Mouse (Mus musculus) kidney, adult 2 months (tissue): ENCODE measurements around the gene Olfr101. TPM values are rescaled to one million over a fixed set of nuclear protein-coding genes. Genes with fewer than 3 reads are reported as not detected.

Experiments used
- DNase-seq: peaks from one replicate; pipeline ENCODE4 v3.0.0; 2021
- H3K27ac ChIP-seq: fragments of 200-500 bp; 2 replicates; pipeline ENCODE4 v1.5.1; 2012; ENCODE audit warnings: low read depth, low read length, control low read depth, inconsistent platforms; ENCODE audit not compliant: insufficient read depth
- H3K27me3 ChIP-seq: fragments of 200-500 bp; replicated peaks from 2 replicates; pipeline ENCODE4 v1.6.1; 2012; ENCODE audit warnings: mild to moderate bottlenecking, moderate library complexity, low read length, inconsistent platforms; ENCODE audit not compliant: control insufficient read depth, insufficient read depth
- H3K36me3 ChIP-seq: fragments of 200-500 bp; 2 replicates; pipeline ENCODE4 v1.6.1; 2012; ENCODE audit warnings: mild to moderate bottlenecking, moderate library complexity, low read length, inconsistent platforms; ENCODE audit not compliant: control insufficient read depth, insufficient read depth
- H3K4me1 ChIP-seq: fragments of 200-500 bp; 2 replicates; pipeline ENCODE4 v1.6.1; 2011; ENCODE audit warnings: low read length; ENCODE audit not compliant: control insufficient read depth, insufficient read depth
- H3K4me3 ChIP-seq: fragments of 200-500 bp; 2 replicates; pipeline ENCODE4 v1.5.1; 2011; ENCODE audit warnings: mild to moderate bottlenecking, low read depth, low read length, control low read depth; ENCODE audit not compliant: insufficient read depth
- CTCF ChIP-seq: fragments of 200-500 bp; conservative IDR thresholded peaks from 2 replicates; pipeline ENCODE4 v1.5.1; 2011; ENCODE audit warnings: low read depth, mild to moderate bottlenecking, control low read depth, low read length, moderate library complexity, mixed read lengths; ENCODE audit not compliant: insufficient read depth, insufficient read length
- POLR2A ChIP-seq: fragments of 200-500 bp; IDR thresholded peaks from one replicate; pipeline ENCODE4 v1.6.1; 2011; ENCODE audit warnings: low read depth, low read length, control low read depth
- WGBS: fragments of 180-500 bp; shearing (Covaris S2); methylation state at CpG from one replicate; pipeline ENCODE4 v1.1.7; 2018; 5-methylcytosine and 5-hydroxymethylcytosine counted together
- polyA plus RNA-seq: library from polyadenylated mRNA; depleted of rRNA; stranded (reverse); fragments of >200 nt; gene quantifications from 2 replicates; pipeline ENCODE4 v1.2.3, GENCODE M21; 2012; rRNA removed

Gene Olfr101
- not detected in 2 replicates for polyA plus RNA-seq

- Histone ChIP-seq H3K36me3 (no peaks in the 10 kb centered on the region), H3K27ac (no peak within 1 kb of the TSS), H3K4me1 (no peaks in the 10 kb centered on the region), H3K4me3 (no peak within 1 kb of the TSS), H3K27me3 (no peaks in the 10 kb centered on the region)
- TF ChIP-seq CTCF (no peak), POLR2A (no peak)
- 83% methylated on average over 4 of the region's 4 CpGs for WGBS
- DNase-seq = no peak
Measured at GRCm38 (mm10) chr17:37304213-37304612, at the start of gene Olfr101. Gene Olfr101 (minus strand): TSS chr17:37304313.

DNA sequence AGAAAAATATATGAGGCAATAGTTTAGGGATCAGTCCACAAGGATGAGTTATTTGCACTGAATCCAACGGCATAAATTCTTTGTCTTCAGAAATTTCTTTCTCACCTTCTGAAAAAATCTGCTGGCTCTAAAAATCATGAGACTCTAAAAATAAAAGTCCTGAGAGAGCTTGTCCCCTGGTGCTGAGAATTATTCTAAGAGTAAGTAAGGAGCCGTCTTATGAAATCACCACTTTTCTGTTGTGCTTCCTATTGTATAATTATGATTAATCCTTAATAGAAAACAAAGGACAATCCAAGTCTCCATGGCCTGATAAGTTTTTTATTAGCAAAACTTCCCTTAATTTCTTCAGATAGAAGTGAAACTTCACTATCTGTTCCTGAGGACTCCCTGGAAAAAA lies 35.5 kb upstream of the Olfr101 start, which contains the start of gene Olfr103:
Gene Olfr103 (minus strand): TSS at position 101 of the 400 bp plus-strand sequence.
- WGBS = 85% methylated on average over 2 of the region's 2 CpGs
- no peak within 1 kb of the TSS for H3K27ac ChIP-seq
- H3K27me3 ChIP-seq = no peaks in the 10 kb centered on the region
- no peaks in the 10 kb centered on the region for H3K36me3 ChIP-seq
- TF ChIP-seq CTCF (no peak), POLR2A (no peak)
- no peak for DNase-seq
- H3K4me1 ChIP-seq = no peaks in the 10 kb centered on the region
- H3K4me3 ChIP-seq = no peak within 1 kb of the TSS

DNA sequence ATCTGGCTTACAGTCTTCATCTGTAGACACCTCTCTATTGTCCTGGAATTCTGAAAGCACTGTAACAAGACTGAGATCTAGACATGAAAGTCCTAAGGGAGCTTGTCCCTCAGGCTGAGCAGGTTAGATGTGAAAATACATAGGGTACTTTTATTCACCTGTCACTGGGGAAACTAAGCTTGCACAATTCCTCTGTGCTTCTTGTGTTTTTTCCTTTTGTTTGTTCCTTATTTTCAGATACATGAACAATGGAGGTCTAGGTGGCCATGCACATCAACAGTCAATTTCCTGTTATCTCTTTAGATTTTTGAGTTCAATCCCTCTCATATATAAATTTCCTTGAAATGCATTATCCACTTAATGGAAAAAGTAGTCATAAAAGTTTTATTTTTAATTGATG lies 12.8 kb upstream of the Olfr101 start, which contains the start of gene Olfr102:
Gene Olfr102 (minus strand): TSS at position 101 of the 400 bp plus-strand sequence.
- H3K27me3 ChIP-seq = no peaks in the 10 kb centered on the region
- no peaks in the 10 kb centered on the region for H3K4me1 ChIP-seq
- no peak within 1 kb of the TSS for H3K27ac ChIP-seq
- H3K4me3 ChIP-seq = no peak within 1 kb of the TSS
- H3K36me3 ChIP-seq = no peaks in the 10 kb centered on the region
- no peak for TF ChIP-seq CTCF
- TF ChIP-seq POLR2A = no peak
- DNase-seq = no peak

GRCm38 (mm10) chr17:37310146-37310699 lies 6.1 kb upstream of the Olfr101 start:
- H3K36me3 ChIP-seq = no peaks in the 10 kb centered on the region
- no peak for DNase-seq
- TF ChIP-seq POLR2A (no peak), CTCF (no peak)
- no peaks in the 10 kb centered on the region for H3K4me1 ChIP-seq
- H3K27ac ChIP-seq = no peak overlapping the region
- H3K4me3 ChIP-seq = no peak overlapping the region
- H3K27me3 ChIP-seq = no peaks in the 10 kb centered on the region
- 44% methylated on average over 2 of the region's 2 CpGs for WGBS

GRCm38 (mm10) chr17:37308483-37308882 lies 4.4 kb upstream of the Olfr101 start:
- 36% methylated on average over 4 of the region's 4 CpGs for WGBS
- no peaks in the 10 kb centered on the region for H3K36me3 ChIP-seq
- no peak overlapping the region for H3K4me3 ChIP-seq
- no peak overlapping the region for H3K27ac ChIP-seq
- TF ChIP-seq POLR2A = no peak
- TF ChIP-seq CTCF = 0 out of 2 replicates have a peak, but pooled peaks have one; percentile 4
- no peak for DNase-seq
- H3K4me1 ChIP-seq = no peaks in the 10 kb centered on the region
- no peaks in the 10 kb centered on the region for H3K27me3 ChIP-seq

GRCm38 (mm10) chr17:37283360-37283759 lies 20.8 kb downstream of the Olfr101 start, which contains the start of gene Olfr99:
Gene Olfr99 (minus strand): TSS chr17:37283460.
- no peak for DNase-seq
- TF ChIP-seq POLR2A = no peak
- H3K27ac ChIP-seq = no peak within 1 kb of the TSS
- no peaks in the 10 kb centered on the region for H3K4me1 ChIP-seq
- H3K36me3 ChIP-seq = no peaks in the 10 kb centered on the region
- WGBS = 80% methylated on average over 1 of the region's 1 CpGs
- H3K4me3 ChIP-seq = no peak within 1 kb of the TSS
- H3K27me3 ChIP-seq = no peaks in the 10 kb centered on the region

- H3K4me1 ChIP-seq = no peaks in the 10 kb centered on the region
- no peak overlapping the region for H3K27ac ChIP-seq
- no peaks in the 10 kb centered on the region for H3K27me3 ChIP-seq
- no peak overlapping the region for H3K4me3 ChIP-seq
- DNase-seq = peak; percentile 33
- TF ChIP-seq POLR2A (no peak), CTCF (no peak)
- H3K36me3 ChIP-seq = no peaks in the 10 kb centered on the region
- WGBS = 59% methylated on average over 1 of the region's 1 CpGs
Measured at GRCm38 (mm10) chr17:37280331-37280730, 23.8 kb downstream of the Olfr101 start.
